Mouse (Mus musculus) bone marrow macrophage, adult 2 months (primary cell): ENCODE data around the gene Eif4h.

Experiments used
- CTCF ChIP-seq: IDR thresholded peaks from 2 replicates; pipeline ENCODE4 v1.5.1; 2012; ENCODE audit warnings: low read depth, mild to moderate bottlenecking, low read length, moderate library complexity
- POLR2A ChIP-seq: IDR thresholded peaks from 2 replicates; pipeline ENCODE4 v1.6.1; 2012; ENCODE audit warnings: mild to moderate bottlenecking, low read depth, low read length, borderline replicate concordance

GRCm38 (mm10) chr5:134622069-134622468 lies 17.2 kb downstream of the Eif4h start:
- TF ChIP-seq CTCF (no peak), POLR2A (no peak)
